Mouse (Mus musculus) brain, embryonic 14.5 days (tissue): ENCODE measurements at regions not wholly inside any gene's neighbourhood (a gene's known extent, or its start where the extent isn't known, plus 50 kb on each side); places are given as distances from the start of the nearest gene placed in this dataset.

ENCODE experiments used
- CTCF ChIP-seq: fragments of 200-500 bp; IDR thresholded peaks from 2 replicates; pipeline ENCODE4 v1.5.1; 2012; ENCODE audit warnings: inconsistent platforms, mild to moderate bottlenecking, moderate library complexity, borderline replicate concordance; ENCODE audit not compliant: insufficient read depth, insufficient read length; ENCODE audit errors: extremely low read depth
- POLR2A ChIP-seq: fragments of 200-500 bp; IDR thresholded peaks from 2 replicates; pipeline ENCODE4 v1.6.1; 2012; ENCODE audit warnings: mild to moderate bottlenecking, inconsistent platforms, borderline replicate concordance; ENCODE audit not compliant: poor library complexity, insufficient read depth, insufficient read length, severe bottlenecking; ENCODE audit errors: extremely low read depth

GRCm38 (mm10) chr4:22880692-22881091 lies 392.5 kb upstream of the Pou3f2 start:
- TF ChIP-seq POLR2A (no peak), CTCF (no peak)
